Mouse (Mus musculus) embryonic facial prominence, embryonic 13.5 days (tissue): Measurements from ENCODE around the gene Klhl24. TPM values are rescaled to one million over a fixed set of nuclear protein-coding genes. Genes with fewer than 3 reads are reported as not detected.

Experiments used
- ATAC-seq: fragments of 200-750 bp; cut with Nextera tagmentation; 2 replicates; pipeline ENCODE4 v1.8.0; 2017; ENCODE audit warnings: low read depth; ENCODE audit not compliant: insufficient number of reproducible peaks, insufficient read depth, low FRiP score, low TSS enrichment
- H3K27ac ChIP-seq: fragments of 300-500 bp; sonication (generic); 2 replicates; pipeline ENCODE4 v1.5.1; 2015; ENCODE audit warnings: moderate library complexity, mild to moderate bottlenecking, inconsistent platforms
- H3K27me3 ChIP-seq: fragments of 300-500 bp; sonication (generic); 2 replicates; pipeline ENCODE4 v1.6.1; 2015; ENCODE audit warnings: mild to moderate bottlenecking, inconsistent platforms
- H3K36me3 ChIP-seq: fragments of 300-500 bp; sonication (generic); 2 replicates; pipeline ENCODE4 v1.6.1; 2015; ENCODE audit warnings: mild to moderate bottlenecking, inconsistent platforms
- H3K4me1 ChIP-seq: fragments of 300-500 bp; sonication (generic); 2 replicates; pipeline ENCODE4 v1.6.1; 2015; ENCODE audit warnings: inconsistent platforms
- H3K4me2 ChIP-seq: fragments of 300-500 bp; sonication (generic); 2 replicates; pipeline ENCODE4 v1.6.1; 2015; ENCODE audit warnings: moderate library complexity, mild to moderate bottlenecking, inconsistent platforms
- H3K4me3 ChIP-seq: fragments of 300-500 bp; sonication (generic); 2 replicates; pipeline ENCODE4 v1.5.1; 2015; ENCODE audit warnings: mild to moderate bottlenecking, inconsistent platforms
- H3K9ac ChIP-seq: fragments of 300-500 bp; sonication (generic); 2 replicates; pipeline ENCODE4 v1.6.1; 2015; ENCODE audit warnings: mild to moderate bottlenecking, inconsistent platforms
- H3K9me3 ChIP-seq: fragments of 300-500 bp; sonication (generic); 2 replicates; pipeline ENCODE4 v1.6.1; 2016; ENCODE audit warnings: inconsistent platforms
- WGBS: fragments of 180-500 bp; shearing (Covaris S2); methylation state at CpG from one replicate; pipeline ENCODE4 v1.1.7; 2015; ENCODE audit warnings: mixed read lengths; 5-methylcytosine and 5-hydroxymethylcytosine counted together
- polyA plus RNA-seq: library from polyadenylated mRNA; unstranded; fragments of >200 nt; fragmentation: Nextera tagmentation; extraction: Ambion mirVana; gene quantifications from 2 replicates; pipeline ENCODE4 v1.2.1, GENCODE M21; 2015

Gene Klhl24
- polyA plus RNA-seq, 1 experiment from 2014 or later: 26.9 TPM

- peaks cover 39% of the 10 kb centered on the region for H3K36me3 ChIP-seq
- H3K4me1 ChIP-seq: peaks cover 2% of the 10 kb centered on the region; the same call in 1 of the 2 replicates
- ATAC-seq: no peak
- 67% methylated on average over 5 of the region's 5 CpGs for WGBS
- no peak overlapping the region for H3K27ac ChIP-seq
- no peak overlapping the region for H3K4me2 ChIP-seq
- H3K27me3 ChIP-seq: no peaks in the 10 kb centered on the region
- no peak overlapping the region for H3K9ac ChIP-seq
- H3K4me3 ChIP-seq: no peak overlapping the region
- H3K9me3 ChIP-seq: no peaks in the 10 kb centered on the region
These were observed 54.6 kb downstream of the Klhl24 start for GRCm38 (mm10) chr16:20151991-20152390.

DNA sequence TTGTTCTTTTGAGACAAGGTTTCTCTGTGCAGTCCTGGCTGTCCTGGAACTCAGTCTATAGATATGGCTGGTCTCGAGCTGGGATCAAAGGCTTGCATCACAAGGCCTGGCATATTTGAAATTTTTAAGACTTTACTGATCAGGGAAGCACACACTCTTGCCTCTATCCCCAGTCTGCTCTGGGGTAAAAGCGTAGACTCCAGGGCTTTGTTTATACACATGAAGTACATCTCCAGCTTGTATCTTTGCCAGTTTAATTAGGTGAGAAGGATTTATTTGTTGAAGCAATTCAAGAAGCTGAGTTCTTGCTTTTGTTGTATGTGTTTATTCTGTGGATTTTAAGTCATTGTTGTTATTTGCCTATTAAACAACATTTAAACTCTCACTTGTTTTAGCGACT, 56.4 kb downstream of the Klhl24 start:
- Histone ChIP-seq H3K4me2 (no peak overlapping the region), H3K9ac (no peak overlapping the region), H3K4me1 (peaks cover 1% of the 10 kb centered on the region; the same call in 1 of the 2 replicates), H3K4me3 (no peak overlapping the region), H3K27ac (no peak overlapping the region), H3K27me3 (no peaks in the 10 kb centered on the region), H3K9me3 (no peaks in the 10 kb centered on the region), H3K36me3 (peaks cover 51% of the 10 kb centered on the region)
- 83% methylated on average over 3 of the region's 3 CpGs for WGBS
- no peak for ATAC-seq

GRCm38 (mm10) chr16:20160130-20160529, 62.8 kb downstream of the Klhl24 start:
- Histone ChIP-seq H3K4me3 (no peak overlapping the region), H3K36me3 (peaks cover 89% of the 10 kb centered on the region), H3K4me2 (no peak overlapping the region), H3K27me3 (no peaks in the 10 kb centered on the region), H3K27ac (no peak overlapping the region), H3K9me3 (no peaks in the 10 kb centered on the region), H3K4me1 (no peaks in the 10 kb centered on the region), H3K9ac (no peak overlapping the region)
- WGBS: 88% methylated on average over 2 of the region's 2 CpGs
- no peak for ATAC-seq

DNA sequence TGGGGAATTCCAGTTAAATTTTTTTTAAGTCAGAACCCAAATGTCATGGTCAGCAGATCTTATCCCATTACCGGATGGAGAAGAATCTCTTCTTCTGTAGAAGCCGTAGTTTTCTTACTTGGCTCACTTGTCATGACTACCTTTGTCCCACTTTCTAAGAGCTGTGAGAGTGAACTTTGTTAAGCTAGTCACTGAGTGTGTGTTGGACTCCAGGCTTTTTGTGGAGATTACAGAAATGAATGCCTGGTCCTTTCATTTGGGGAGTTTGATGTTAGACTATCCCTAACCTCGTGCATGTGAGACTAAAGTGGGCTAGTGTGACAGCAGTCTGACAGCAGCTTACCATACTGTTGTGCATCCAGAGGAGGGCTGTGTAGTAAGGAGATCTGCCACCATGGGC, 71.7 kb downstream of the Klhl24 start:
- 90% methylated on average over 3 of the region's 3 CpGs for WGBS

GRCm38 (mm10) chr16:20169471-20170106, 72.2 kb downstream of the Klhl24 start:
- H3K36me3 ChIP-seq: peaks cover 87% of the 10 kb centered on the region
- no peaks in the 10 kb centered on the region for H3K27me3 ChIP-seq
- 86% methylated on average over 3 of the region's 3 CpGs for WGBS
- H3K4me1 ChIP-seq: no peaks in the 10 kb centered on the region
- H3K4me2 ChIP-seq: no peak overlapping the region
- ATAC-seq: no peak
- no peak overlapping the region for H3K4me3 ChIP-seq
- H3K27ac ChIP-seq: no peak overlapping the region
- peaks cover 3% of the 10 kb centered on the region; the same call in 1 of the 2 replicates for H3K9me3 ChIP-seq
- no peak overlapping the region for H3K9ac ChIP-seq

More for the DNA sequence above, 71.7 kb downstream of the Klhl24 start:
- peaks cover 3% of the 10 kb centered on the region; the same call in 1 of the 2 replicates for H3K9me3 ChIP-seq
- no peak overlapping the region for H3K27ac ChIP-seq
- no peaks in the 10 kb centered on the region for H3K27me3 ChIP-seq
- no peaks in the 10 kb centered on the region for H3K4me1 ChIP-seq
- no peak overlapping the region for H3K9ac ChIP-seq
- H3K4me2 ChIP-seq: no peak overlapping the region
- no peak for ATAC-seq
- H3K36me3 ChIP-seq: peaks cover 88% of the 10 kb centered on the region
- H3K4me3 ChIP-seq: no peak overlapping the region

Other genes starting within 250 kb of the Klhl24 start
- gene Klhl6, start 114.5 kb upstream of the Klhl24 start, polyA plus RNA-seq: 6.5 and 8.0 TPM in 2 replicates
- gene Yeats2, start 43.5 kb downstream of the Klhl24 start, polyA plus RNA-seq: 40.3 and 41.0 TPM in 2 replicates
- gene Map6d1, start 143.8 kb downstream of the Klhl24 start, polyA plus RNA-seq: 0.69 and 0.98 TPM in 2 replicates
- 96.6 and 106 TPM in 2 replicates for gene Parl, start 204.8 kb downstream of the Klhl24 start, polyA plus RNA-seq
- not detected in 2 replicates for gene Cyp2ab1, start 227.9 kb downstream of the Klhl24 start, polyA plus RNA-seq